Mouse (Mus musculus) small intestine, adult 2 months (tissue): ENCODE data around the gene Rapgef1. TPM values are rescaled to one million over a fixed set of nuclear protein-coding genes. Genes with fewer than 3 reads are reported as not detected.

Experiments
- H3K27ac ChIP-seq: fragments of 200-500 bp; 2 replicates; pipeline ENCODE4 v1.5.1; 2012; ENCODE audit warnings: low read depth, low read length, control low read depth, inconsistent platforms; ENCODE audit not compliant: insufficient read depth
- H3K27me3 ChIP-seq: fragments of 200-500 bp; 2 replicates; pipeline ENCODE4 v1.6.1; 2012; ENCODE audit warnings: mild to moderate bottlenecking, moderate library complexity, low read length, inconsistent platforms; ENCODE audit not compliant: control insufficient read depth, insufficient read depth
- H3K36me3 ChIP-seq: fragments of 200-500 bp; 2 replicates; pipeline ENCODE4 v1.6.1; 2012; ENCODE audit warnings: mild to moderate bottlenecking, low read length, control low read depth, inconsistent platforms; ENCODE audit not compliant: control insufficient read depth, insufficient read depth
- H3K4me1 ChIP-seq: fragments of 200-500 bp; 2 replicates; pipeline ENCODE4 v1.6.1; 2012; ENCODE audit warnings: low read length, inconsistent platforms, mixed read lengths; ENCODE audit not compliant: control insufficient read depth, insufficient read depth, insufficient read length
- H3K4me3 ChIP-seq: fragments of 200-500 bp; 2 replicates; pipeline ENCODE4 v1.5.1; 2012; ENCODE audit warnings: low read depth, mild to moderate bottlenecking, control low read depth, inconsistent platforms, low read length, moderate library complexity
- CTCF ChIP-seq: fragments of 200-500 bp; IDR thresholded peaks from 2 replicates; pipeline ENCODE4 v1.5.1; 2012; ENCODE audit warnings: low read depth, mild to moderate bottlenecking, control low read depth, inconsistent platforms, low read length, moderate library complexity, mixed read lengths; ENCODE audit not compliant: insufficient replicate concordance, insufficient read length; ENCODE audit errors: extremely low read depth
- POLR2A ChIP-seq: fragments of 200-500 bp; IDR thresholded peaks from 2 replicates; pipeline ENCODE4 v1.6.1; 2012; ENCODE audit warnings: low read depth, mild to moderate bottlenecking, control low read depth, inconsistent platforms, low read length, moderate library complexity
- WGBS: fragments of 180-500 bp; shearing (Covaris S2); methylation state at CpG from one replicate; pipeline ENCODE4 v1.1.7; 2018; 5-methylcytosine and 5-hydroxymethylcytosine counted together
- polyA plus RNA-seq: library from polyadenylated mRNA; depleted of rRNA; stranded (reverse); fragments of >200 nt; gene quantifications from 2 replicates; pipeline ENCODE4 v1.2.3, GENCODE M21; 2012

Gene Rapgef1
- polyA plus RNA-seq, 1 experiment, result 25.1 TPM

DNA sequence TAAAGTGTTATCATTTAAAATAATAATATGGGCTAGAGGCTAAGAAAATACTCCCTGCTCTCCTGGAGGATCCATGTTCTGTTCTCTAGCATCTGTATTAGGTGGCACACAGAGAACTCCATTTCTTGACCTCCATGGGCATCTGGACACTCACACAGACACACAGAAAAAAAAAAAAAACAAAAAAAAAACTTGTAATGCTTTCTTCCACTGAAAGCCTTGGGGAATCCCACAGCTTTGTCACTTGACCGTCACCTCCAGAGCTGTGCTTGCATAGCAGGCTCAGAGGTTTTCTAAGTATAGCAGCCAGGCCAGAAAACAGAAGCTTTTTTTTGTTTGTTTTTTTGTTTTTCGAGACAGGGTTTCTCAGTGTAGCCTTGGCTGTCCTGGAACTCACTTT is 72.7 kb downstream of the Rapgef1 start:
- Histone ChIP-seq H3K27ac (no peak overlapping the region), H3K4me3 (no peak overlapping the region), H3K4me1 (no peaks in the 10 kb centered on the region), H3K36me3 (peaks cover 30% of the 10 kb centered on the region), H3K27me3 (no peaks in the 10 kb centered on the region)
- no peak for TF ChIP-seq CTCF
- 89% methylated on average over 2 of the region's 2 CpGs for WGBS

DNA sequence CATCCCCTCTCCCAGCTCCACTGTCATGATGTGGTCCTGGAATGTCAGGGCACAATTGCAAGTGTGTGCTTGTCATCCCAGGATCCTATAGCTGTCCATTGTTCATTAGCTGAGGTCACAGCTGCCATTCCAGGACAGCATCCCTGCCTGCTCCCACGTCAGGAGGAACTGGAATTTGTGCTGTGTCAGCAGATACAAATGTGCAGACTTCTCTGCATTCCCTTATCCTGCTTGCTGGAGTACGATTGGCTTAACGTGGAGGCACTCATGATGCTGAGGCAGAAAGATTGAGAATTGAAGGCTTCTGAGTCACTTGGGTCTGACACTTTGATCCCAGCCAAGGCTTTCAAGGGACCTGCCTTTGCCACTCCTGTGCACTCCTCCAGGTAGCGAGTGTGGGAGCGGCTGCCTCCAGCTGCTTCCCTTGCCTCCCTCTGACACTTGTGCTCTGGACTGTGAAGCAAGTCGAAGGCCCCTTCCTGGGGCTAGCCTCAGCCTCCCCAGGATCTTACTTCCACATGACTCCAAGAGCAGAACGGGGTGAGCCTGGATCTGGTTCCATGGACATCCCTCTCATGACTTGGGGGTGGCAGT is 76.8 kb downstream of the Rapgef1 start:
- H3K4me1 ChIP-seq, result no peaks in the 10 kb centered on the region; the same call in 1 of the 2 replicates
- WGBS, result 83% methylated on average over 7 of the region's 7 CpGs
- H3K36me3 ChIP-seq, result peaks cover 29% of the 10 kb centered on the region
- no peak overlapping the region for H3K4me3 ChIP-seq
- no peaks in the 10 kb centered on the region for H3K27me3 ChIP-seq
- no peak overlapping the region for H3K27ac ChIP-seq
- TF ChIP-seq POLR2A, result no peak
- no peak for TF ChIP-seq CTCF

DNA sequence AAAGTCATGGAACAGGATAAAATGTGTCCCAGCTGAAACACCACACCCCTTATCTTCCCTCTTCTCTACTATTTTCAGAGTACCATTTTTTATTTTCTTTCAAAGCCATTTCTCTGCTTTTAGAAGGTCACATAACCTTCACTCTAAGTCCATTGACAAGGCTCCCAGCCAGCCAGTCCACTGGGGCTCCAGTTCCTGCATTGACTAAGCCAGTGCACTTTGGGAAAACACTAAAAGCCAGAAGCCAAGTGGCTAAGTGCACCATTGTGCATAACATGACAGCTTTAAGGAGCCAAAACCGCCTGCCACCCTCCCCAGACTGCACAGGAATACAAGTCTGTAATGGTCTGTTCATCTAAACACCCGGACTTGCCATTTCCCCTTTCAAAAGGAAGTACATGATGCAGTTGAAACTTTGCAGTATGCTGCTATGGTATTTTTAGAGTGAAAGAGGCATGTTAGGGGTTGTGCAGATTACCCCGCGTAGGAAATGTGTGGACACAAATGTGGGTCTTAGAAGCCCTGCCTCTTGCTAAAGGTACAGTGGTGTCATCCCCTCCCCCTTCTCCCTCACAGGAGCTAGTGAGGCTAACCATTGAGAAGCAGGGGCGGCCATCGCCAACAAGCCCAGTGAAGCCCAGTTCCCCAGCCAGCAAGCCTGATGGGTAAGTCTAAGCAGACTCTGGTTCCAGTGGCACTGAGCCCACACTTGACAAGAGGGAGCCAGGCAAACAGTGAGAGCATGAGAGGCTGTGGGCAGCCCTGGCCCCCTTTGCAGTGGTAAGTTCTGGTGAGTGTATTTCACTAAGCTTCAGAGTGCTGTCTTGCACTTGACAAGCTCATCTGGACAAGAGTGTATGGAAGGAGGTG is 79.1 kb downstream of the Rapgef1 start:
- 81% methylated on average over 6 of the region's 6 CpGs for WGBS
- Histone ChIP-seq H3K4me3 (no peak overlapping the region), H3K36me3 (peaks cover 41% of the 10 kb centered on the region), H3K27me3 (no peaks in the 10 kb centered on the region), H3K27ac (peak overlapping the region; percentile 50), H3K4me1 (peaks cover 3% of the 10 kb centered on the region)
- TF ChIP-seq CTCF (no peak), POLR2A (no peak)

DNA sequence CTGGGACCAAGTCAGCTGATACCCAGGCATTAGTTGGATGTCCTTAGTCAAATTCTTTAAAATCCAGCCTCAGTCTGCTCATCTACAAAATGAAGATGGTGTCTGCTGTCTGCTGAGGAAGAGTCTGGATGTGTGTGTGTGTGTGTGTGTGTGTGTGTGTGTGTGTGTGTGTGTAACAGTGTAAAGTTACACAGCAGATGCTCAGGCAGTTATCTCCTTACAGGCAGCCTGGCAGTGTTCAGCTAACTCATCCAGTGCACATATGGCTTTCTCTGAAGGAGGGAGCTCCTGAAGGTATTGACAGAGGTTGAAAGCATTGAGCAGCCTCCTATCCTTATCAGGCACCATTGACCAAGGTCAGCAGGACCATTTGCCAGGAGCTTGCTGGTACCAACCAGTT is 81.4 kb downstream of the Rapgef1 start:
- Histone ChIP-seq H3K4me1 (peaks cover 3% of the 10 kb centered on the region), H3K4me3 (no peak overlapping the region), H3K27me3 (no peaks in the 10 kb centered on the region), H3K36me3 (peaks cover 51% of the 10 kb centered on the region), H3K27ac (no peak overlapping the region)
- TF ChIP-seq CTCF, result no peak

DNA sequence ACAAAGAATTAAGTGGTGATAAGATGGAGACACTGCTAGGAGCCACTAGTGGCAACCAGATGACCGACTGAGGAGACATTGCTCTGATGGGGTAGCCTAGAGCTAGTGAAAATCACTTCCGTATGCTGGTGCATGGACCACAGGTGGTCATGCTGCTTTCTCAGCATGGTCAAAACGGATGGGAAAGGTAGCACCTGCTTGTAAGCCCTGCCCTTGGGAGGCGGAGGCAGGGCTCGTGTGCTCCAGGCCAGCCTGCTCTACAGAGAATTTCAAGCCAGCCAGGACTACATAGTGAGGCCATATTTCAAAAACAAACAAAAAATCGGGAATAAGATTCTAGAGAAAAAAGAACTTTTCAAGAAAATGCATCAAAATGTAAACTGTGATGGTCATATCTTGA is 81.9 kb downstream of the Rapgef1 start:
- no peak overlapping the region for H3K4me3 ChIP-seq
- TF ChIP-seq CTCF (no peak), POLR2A (no peak)
- 82% methylated on average over 6 of the region's 6 CpGs for WGBS
- H3K27ac ChIP-seq, result no peak overlapping the region
- peaks cover 50% of the 10 kb centered on the region for H3K36me3 ChIP-seq
- no peaks in the 10 kb centered on the region for H3K27me3 ChIP-seq
- peaks cover 3% of the 10 kb centered on the region for H3K4me1 ChIP-seq

DNA sequence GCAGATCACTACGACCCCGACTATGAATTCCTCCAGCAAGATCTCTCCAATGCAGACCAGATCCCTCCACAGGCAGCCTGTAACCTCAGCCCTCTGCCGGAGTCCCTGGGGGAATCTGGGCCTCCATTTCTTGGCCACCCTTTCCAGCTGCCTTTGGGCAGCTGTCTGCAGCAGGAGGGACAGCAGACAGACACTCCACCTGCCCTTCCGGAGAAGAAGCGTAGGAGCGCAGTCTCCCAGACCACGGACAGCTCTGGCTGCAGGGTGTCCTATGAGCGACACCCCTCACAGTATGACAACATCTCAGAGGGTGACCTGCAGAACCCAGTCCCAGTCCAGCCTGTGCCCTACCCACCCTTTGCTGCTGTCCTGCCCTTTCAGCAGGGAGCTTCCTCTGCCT is 82.7 kb downstream of the Rapgef1 start:
- 83% methylated on average over 8 of the region's 8 CpGs for WGBS
- Histone ChIP-seq H3K27ac (no peak overlapping the region), H3K4me3 (no peak overlapping the region), H3K27me3 (no peaks in the 10 kb centered on the region), H3K36me3 (peaks cover 49% of the 10 kb centered on the region), H3K4me1 (peaks cover 3% of the 10 kb centered on the region)
- TF ChIP-seq CTCF, result no peak
- TF ChIP-seq POLR2A, result no peak

DNA sequence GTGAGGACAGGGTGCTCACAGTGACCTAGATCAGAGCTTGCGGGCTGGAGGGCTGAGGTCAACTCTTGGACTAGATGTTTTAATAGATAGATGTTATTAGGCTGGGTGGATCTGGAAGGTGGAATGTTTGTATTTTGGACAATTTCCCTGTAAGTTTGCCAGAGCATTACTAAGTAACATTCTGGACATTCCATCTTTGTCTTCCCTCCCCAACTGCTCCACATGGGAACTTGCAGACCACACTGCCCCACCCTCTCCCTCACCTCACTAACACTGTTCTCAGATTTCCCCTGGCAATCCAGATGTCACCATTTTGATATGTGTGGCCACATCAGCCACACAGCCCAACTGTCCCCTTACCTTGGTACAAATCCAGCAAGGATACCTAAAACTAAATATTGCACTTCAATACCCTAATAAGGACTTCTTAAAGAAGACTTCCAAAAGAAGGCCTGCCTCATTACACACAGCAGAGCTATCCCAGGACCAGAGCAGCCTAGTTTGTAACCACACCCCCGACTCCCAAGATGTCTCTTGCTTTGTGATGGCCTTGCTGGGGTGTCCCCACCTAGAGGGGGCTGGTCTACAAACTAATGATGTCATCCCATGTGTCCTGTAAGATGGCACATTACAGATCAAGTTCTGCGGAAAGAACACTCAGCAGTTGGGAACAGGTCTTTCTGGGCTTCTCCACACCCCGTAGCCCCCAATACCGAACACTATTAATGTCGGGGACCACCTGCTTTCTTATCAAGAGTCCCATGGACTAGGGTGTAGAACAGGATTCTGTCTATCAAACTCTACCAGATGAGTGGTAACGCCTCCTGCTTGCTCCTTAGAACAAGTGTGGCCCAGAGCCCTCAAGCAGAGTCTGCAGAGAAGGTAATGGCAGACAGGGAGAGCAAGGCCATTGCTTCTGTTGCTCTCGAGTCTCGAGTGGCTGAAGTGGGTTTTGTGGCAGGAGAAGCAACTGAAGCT is 83.9 kb downstream of the Rapgef1 start:
- WGBS, result 86% methylated on average over 9 of the region's 9 CpGs
- TF ChIP-seq POLR2A (no peak), CTCF (no peak)
- H3K36me3 ChIP-seq, result peaks cover 52% of the 10 kb centered on the region

More for the DNA sequence above, 83.9 kb downstream of the Rapgef1 start:
- Histone ChIP-seq H3K4me1 (peaks cover 3% of the 10 kb centered on the region; the same call in 1 of the 2 replicates), H3K27ac (no peak overlapping the region), H3K27me3 (no peaks in the 10 kb centered on the region), H3K4me3 (no peak overlapping the region)
